Mouse (Mus musculus) heart, postnatal 0 days (tissue): Measurements from ENCODE around the gene Casr. TPM values are rescaled to one million over a fixed set of nuclear protein-coding genes. Genes with fewer than 3 reads are reported as not detected.

Source experiments
- ATAC-seq: fragments of 200-750 bp; cut with Nextera tagmentation; 2 replicates; pipeline ENCODE4 v1.8.0; 2017; ENCODE audit warnings: low read depth, moderate number of reproducible peaks, moderate library complexity; ENCODE audit not compliant: insufficient read depth
- DNase-seq: peaks from one replicate; pipeline ENCODE4 v3.0.0-alpha.2; 2016; ENCODE audit warnings: low spot score
- H3K27ac ChIP-seq: fragments of 300-500 bp; sonication (generic); 2 replicates; pipeline ENCODE4 v1.5.1; 2014; ENCODE audit warnings: low read depth, mild to moderate bottlenecking
- H3K27me3 ChIP-seq: fragments of 300-500 bp; sonication (generic); 2 replicates; pipeline ENCODE4 v1.6.1; 2014; ENCODE audit warnings: low read length, mixed read lengths; ENCODE audit not compliant: control insufficient read depth, insufficient read depth
- H3K36me3 ChIP-seq: fragments of 300-500 bp; sonication (generic); replicated peaks from 2 replicates; pipeline ENCODE4 v1.6.1; 2014; ENCODE audit warnings: low read length, mixed read lengths; ENCODE audit not compliant: control insufficient read depth, insufficient read depth
- H3K4me1 ChIP-seq: fragments of 300-500 bp; sonication (generic); 2 replicates; pipeline ENCODE4 v1.6.1; 2014; ENCODE audit warnings: antibody characterized with exemption; ENCODE audit not compliant: control insufficient read depth, insufficient read depth
- H3K4me2 ChIP-seq: fragments of 300-500 bp; sonication (generic); 2 replicates; pipeline ENCODE4 v1.6.1; 2014; ENCODE audit warnings: low read depth, mild to moderate bottlenecking, low read length, moderate library complexity
- H3K4me3 ChIP-seq: fragments of 300-500 bp; sonication (generic); 2 replicates; pipeline ENCODE4 v1.5.1; 2014; ENCODE audit warnings: low read depth, low read length
- H3K9ac ChIP-seq: fragments of 300-500 bp; sonication (generic); replicated peaks from 2 replicates; pipeline ENCODE4 v1.6.1; 2014; ENCODE audit warnings: low read depth, low read length, mixed read lengths
- H3K9me3 ChIP-seq: fragments of 300-500 bp; sonication (generic); replicated peaks from 2 replicates; pipeline ENCODE4 v1.6.1; 2016; ENCODE audit warnings: low read length; ENCODE audit not compliant: control insufficient read depth
- CTCF ChIP-seq: IDR thresholded peaks from 2 replicates; pipeline ENCODE4 v1.5.1; 2016; ENCODE audit warnings: antibody characterized with exemption, control low read depth, low read depth
- EP300 ChIP-seq: IDR thresholded peaks from 2 replicates; pipeline ENCODE4 v1.6.1; 2016; ENCODE audit warnings: antibody characterized with exemption, low read depth
- WGBS: fragments of 180-500 bp; shearing (Covaris S2); extraction: QIAGEN DNeasy Blood & Tissue Kit; methylation state at CpG from one replicate; pipeline ENCODE4 v1.1.7; 2014; 5-methylcytosine and 5-hydroxymethylcytosine counted together
- polyA plus RNA-seq: library from polyadenylated mRNA; unstranded; fragments of >200 nt; fragmentation: Nextera tagmentation; extraction: Ambion mirVana; gene quantifications from 2 replicates; pipeline ENCODE4 v1.2.1, GENCODE M21; 2015
- total RNA-seq: library from RNA; depleted of rRNA; stranded (reverse); fragments of >200 nt; gene quantifications from 2 replicates; pipeline ENCODE4 v1.2.3, GENCODE M21; 2014; ENCODE audit warnings: low replicate concordance

Gene Casr
- total and polyA plus RNA-seq, 2 experiments from 2014 or later = 0.31 TPM; not detected in 1

DNA sequence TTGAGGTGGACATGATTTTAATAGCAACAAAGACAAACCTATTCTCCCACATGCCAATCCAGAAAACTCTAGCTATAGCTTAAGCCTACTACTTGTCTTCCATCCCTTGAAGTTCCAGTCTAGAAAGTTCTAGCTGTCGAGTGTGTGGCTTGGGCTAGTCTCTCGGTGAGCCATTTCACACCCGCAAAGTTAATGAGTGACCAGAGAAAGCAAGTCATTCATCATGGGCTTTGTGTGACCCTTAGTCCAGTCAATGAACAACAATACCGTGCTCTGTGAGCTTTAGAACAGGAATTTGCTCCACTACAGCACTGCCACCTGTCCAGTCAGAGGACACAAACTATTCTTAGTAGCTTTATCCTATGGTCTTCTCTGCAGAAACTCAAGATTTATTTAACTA is 16.6 kb downstream of the Casr start:
- Histone ChIP-seq H3K36me3 (no peaks in the 10 kb centered on the region), H3K4me1 (no peaks in the 10 kb centered on the region), H3K9me3 (no peaks in the 10 kb centered on the region), H3K27me3 (no peaks in the 10 kb centered on the region), H3K4me3 (no peak overlapping the region), H3K9ac (no peak overlapping the region), H3K27ac (no peak overlapping the region), H3K4me2 (no peak overlapping the region)
- WGBS = 81% methylated on average over 4 of the region's 4 CpGs
- DNase-seq = no peak
- no peak for TF ChIP-seq CTCF
- TF ChIP-seq EP300 = no peak
- no peak for ATAC-seq

DNA sequence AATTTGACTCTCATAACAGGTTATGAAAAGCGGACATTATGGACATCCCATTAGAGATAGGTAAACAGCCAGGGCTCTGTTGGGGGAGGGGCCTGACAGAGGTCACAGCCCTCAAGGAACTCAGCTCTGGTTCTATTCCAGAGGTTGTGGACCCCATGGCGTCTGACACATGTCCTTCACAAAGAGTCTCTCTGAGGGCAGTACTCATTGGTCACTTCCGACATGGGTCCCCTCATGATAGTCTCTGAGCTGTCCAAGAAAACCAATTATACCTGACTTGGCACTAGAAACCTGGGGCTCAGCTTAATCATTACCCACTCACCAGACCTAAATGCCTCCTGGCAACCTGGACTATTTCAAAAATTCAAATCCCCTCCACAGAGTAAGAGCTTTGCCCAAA is 18.9 kb downstream of the Casr start:
- WGBS = 80% methylated on average over 3 of the region's 3 CpGs
- no peak for DNase-seq
- no peaks in the 10 kb centered on the region for H3K9me3 ChIP-seq

DNA sequence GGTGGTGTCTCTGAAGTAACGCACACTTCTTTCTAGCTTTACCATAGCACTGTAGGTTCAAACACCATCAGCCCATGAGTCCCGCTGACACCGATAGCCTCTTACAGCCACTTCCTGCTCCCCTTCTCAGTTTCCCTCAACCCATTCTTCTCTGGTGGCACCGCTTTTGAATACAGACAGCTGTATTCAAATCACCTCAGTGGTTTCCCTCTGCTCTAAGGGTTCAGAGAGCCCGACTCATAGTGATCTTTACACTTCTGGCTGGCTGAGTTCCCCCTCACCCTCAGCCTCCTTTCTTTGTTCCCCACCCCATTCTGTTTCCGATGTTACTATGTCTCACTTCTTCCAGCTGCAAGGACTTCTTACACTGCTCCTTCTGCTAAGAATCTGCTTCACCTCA is 21.1 kb downstream of the Casr start:
- no peak overlapping the region for H3K4me2 ChIP-seq
- TF ChIP-seq CTCF (no peak), EP300 (no peak)
- no peaks in the 10 kb centered on the region for H3K27me3 ChIP-seq
- 72% methylated on average over 6 of the region's 6 CpGs for WGBS
- ATAC-seq = no peak
- H3K36me3 ChIP-seq = no peaks in the 10 kb centered on the region
- no peak overlapping the region for H3K4me3 ChIP-seq
- no peak overlapping the region for H3K9ac ChIP-seq
- no peaks in the 10 kb centered on the region for H3K4me1 ChIP-seq
- DNase-seq = no peak
- no peaks in the 10 kb centered on the region for H3K9me3 ChIP-seq
- no peak overlapping the region for H3K27ac ChIP-seq

More for the DNA sequence above, 18.9 kb downstream of the Casr start:
- H3K4me3 ChIP-seq = no peak overlapping the region
- TF ChIP-seq CTCF (no peak), EP300 (no peak)
- H3K9ac ChIP-seq = no peak overlapping the region
- ATAC-seq = no peak
- H3K27ac ChIP-seq = no peak overlapping the region
- no peaks in the 10 kb centered on the region for H3K27me3 ChIP-seq
- H3K4me2 ChIP-seq = no peak overlapping the region
- H3K36me3 ChIP-seq = no peaks in the 10 kb centered on the region
- no peaks in the 10 kb centered on the region for H3K4me1 ChIP-seq

DNA sequence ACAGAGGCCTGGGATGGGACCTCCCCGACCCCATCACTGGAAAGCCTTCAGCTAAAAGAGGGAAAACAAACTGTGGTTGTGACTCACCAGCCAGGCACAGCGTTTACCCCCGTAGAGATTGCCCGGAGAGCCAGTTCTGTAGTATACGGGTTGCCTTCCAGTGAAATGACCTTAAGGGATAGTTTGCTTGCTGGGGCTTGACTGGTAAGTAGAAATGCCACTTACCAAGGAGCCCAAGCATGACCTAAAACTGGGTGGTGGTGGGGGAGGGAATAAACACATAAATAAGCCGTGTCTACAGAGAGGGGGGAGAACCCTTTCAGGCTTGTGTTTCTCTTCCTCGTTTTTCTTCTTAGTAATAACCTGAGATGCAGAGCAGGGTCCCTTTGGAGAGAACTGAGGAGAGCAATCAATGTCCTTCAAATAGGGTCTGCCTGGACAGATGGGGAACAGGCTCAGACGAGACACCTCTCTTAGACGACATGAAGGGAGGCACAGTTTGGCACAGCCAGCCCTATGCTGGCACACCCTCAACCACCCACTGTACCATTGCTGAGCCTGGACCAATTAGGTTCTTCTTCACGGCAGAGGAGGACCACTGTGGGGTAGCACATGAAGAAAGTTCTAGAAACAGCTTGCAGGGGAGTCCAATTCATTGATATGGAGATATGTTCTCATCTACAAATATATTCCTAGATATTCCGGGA is 28.8 kb downstream of the Casr start:
- H3K27me3 ChIP-seq = no peaks in the 10 kb centered on the region
- no peak overlapping the region for H3K27ac ChIP-seq
- H3K36me3 ChIP-seq = no peaks in the 10 kb centered on the region
- no peak for TF ChIP-seq CTCF
- TF ChIP-seq EP300 = no peak
- WGBS = 57% methylated on average over 11 of the region's 11 CpGs
- no peak overlapping the region for H3K4me3 ChIP-seq
- no peak for ATAC-seq
- H3K4me1 ChIP-seq = no peaks in the 10 kb centered on the region
- H3K9ac ChIP-seq = no peak overlapping the region
- H3K4me2 ChIP-seq = no peak overlapping the region
- no peak for DNase-seq
- H3K9me3 ChIP-seq = no peaks in the 10 kb centered on the region

DNA sequence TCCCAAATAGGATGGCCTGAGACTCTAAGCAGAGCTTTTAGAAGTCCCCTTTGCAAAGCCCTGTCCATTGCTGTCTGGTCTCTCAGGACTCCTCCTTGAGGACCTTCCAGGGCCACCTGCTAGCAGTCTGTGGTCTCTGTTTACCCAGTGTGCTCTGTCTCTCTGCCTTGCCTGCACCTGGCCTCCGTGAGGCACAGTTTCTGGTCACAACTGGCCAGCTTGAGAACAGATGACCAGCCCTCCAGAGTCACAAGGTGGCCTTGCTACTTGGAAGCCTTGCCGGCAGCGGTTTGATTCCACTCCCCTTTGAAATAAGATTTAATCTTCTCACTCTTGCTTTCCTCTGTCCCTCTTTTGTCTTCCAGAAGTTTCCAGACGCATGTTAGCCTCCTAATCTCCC is 29.9 kb downstream of the Casr start:
- no peak overlapping the region for H3K4me2 ChIP-seq
- no peak for ATAC-seq
- H3K9me3 ChIP-seq = no peaks in the 10 kb centered on the region

DNA sequence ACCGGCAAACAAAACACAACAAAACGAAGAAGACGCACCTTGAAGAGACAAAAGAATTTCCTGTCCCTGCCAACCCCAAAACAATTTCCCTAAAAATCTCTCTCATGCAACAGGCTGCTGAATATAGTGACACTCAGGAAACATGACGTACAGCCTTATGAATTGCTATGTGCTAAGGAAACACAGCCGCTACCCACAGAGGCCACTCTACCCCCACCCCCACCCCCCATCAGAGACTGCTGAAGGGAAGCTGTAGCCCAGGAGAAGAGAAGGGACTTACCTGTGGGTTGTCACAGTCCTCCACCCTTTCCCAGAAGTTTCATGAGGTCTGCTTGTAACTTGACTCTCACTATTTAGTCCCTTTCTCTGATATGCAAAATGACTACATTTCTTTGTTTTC is 30.3 kb downstream of the Casr start:
- 60% methylated on average over 5 of the region's 5 CpGs for WGBS
- Histone ChIP-seq H3K4me2 (no peak overlapping the region), H3K9ac (no peak overlapping the region), H3K4me1 (no peaks in the 10 kb centered on the region), H3K27me3 (no peaks in the 10 kb centered on the region), H3K9me3 (no peaks in the 10 kb centered on the region), H3K36me3 (no peaks in the 10 kb centered on the region), H3K27ac (no peak overlapping the region), H3K4me3 (no peak overlapping the region)
- TF ChIP-seq CTCF (no peak), EP300 (no peak)
- DNase-seq (no peak), ATAC-seq (no peak)

More for the DNA sequence above, 29.9 kb downstream of the Casr start:
- DNase-seq = no peak
- H3K27me3 ChIP-seq = no peaks in the 10 kb centered on the region
- H3K4me3 ChIP-seq = no peak overlapping the region
- H3K27ac ChIP-seq = no peak overlapping the region
- H3K9ac ChIP-seq = no peak overlapping the region
- no peaks in the 10 kb centered on the region for H3K4me1 ChIP-seq
- H3K36me3 ChIP-seq = no peaks in the 10 kb centered on the region
- no peak for TF ChIP-seq EP300
- 53% methylated on average over 4 of the region's 4 CpGs for WGBS
